Mouse (Mus musculus) spleen, adult 2 months (tissue): ENCODE measurements around the gene Mgll.

Experiments used
- CTCF ChIP-seq: fragments of 200-500 bp; IDR thresholded peaks from 2 replicates; pipeline ENCODE4 v1.5.1; 2011; ENCODE audit warnings: mild to moderate bottlenecking, inconsistent platforms; ENCODE audit not compliant: insufficient read depth, insufficient read length, insufficient replicate concordance; ENCODE audit errors: extremely low read depth
- POLR2A ChIP-seq: fragments of 200-500 bp; IDR thresholded peaks from 2 replicates; pipeline ENCODE4 v1.6.1; 2011; ENCODE audit warnings: low read depth, low read length, inconsistent platforms

DNA sequence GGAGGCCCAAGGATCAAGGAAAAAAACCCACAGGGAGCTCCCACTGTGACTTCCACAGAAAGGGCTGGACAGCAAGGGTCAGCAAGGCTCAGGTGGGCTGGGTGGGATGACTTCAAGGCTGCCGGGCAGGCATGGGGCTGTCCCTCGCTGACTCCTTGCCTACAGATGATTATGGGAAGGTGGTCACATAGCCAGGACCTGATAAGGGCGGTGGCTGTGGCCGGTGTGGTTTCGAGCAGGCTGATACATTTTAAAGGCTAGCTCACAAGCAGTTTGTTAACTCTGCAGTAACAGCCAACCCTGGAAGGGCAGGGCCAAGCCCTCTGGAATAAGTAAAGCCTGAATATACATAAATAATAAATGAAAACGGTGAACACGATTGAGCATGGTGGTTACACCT, 78.8 kb downstream of the Mgll start:
- TF ChIP-seq POLR2A, result no peak
- TF ChIP-seq CTCF, result no peak
